Mouse (Mus musculus) cerebellum, postnatal 25 days (tissue): Measurements from ENCODE around the gene Agrp.
A peak's percentile ranks its signal among the peaks of the same experiment; 100 is the strongest.
"Not testable (repeated sequence)": the region's sequence is repeated elsewhere in the genome, so short reads cannot be mapped to it uniquely, and the experiment has no call there.

ENCODE experiments used
- DNase-seq, 2 experiments: peaks; one replicate each; pipeline ENCODE4 v3.0.0; 2021; ENCODE audit warnings: mixed read lengths in 2 of 2

Agrp gene

GRCm38 (mm10) chr8:105596362-105597034, 40.7 kb downstream of the Agrp start:
- DNase-seq: peak; percentile 70 to 71

- DNase-seq: no peak
These were observed 42.5 kb downstream of the Agrp start for GRCm38 (mm10) chr8:105594451-105595242.

DNA sequence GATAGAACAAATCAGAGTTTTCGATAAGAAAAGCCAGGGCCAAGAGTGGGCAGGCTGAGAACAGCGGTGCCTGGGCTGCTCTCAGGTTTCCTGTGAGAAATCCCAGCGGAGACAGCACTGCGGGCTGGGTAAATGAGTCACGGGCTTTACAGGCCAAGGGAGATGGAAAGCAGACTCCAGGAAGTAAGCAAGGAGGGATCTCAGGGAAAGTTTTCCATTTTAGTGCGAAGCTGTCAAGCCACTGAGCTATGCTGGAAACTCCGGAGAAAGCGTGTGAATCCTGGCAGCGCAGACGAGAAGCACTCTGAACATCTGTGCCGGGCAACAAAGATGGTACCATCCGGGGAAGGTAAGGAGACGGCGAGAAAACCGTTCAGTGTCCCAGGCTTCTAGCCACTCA, 43.3 kb downstream of the Agrp start:
- no peak for DNase-seq

GRCm38 (mm10) chr8:105592431-105592830, 44.8 kb downstream of the Agrp start:
- DNase-seq: no peak

- no peak for DNase-seq
These were observed 57.5 kb downstream of the Agrp start for GRCm38 (mm10) chr8:105579719-105580118.

- DNase-seq: peak in 1 of 2 experiments; percentile 18
These were observed 61.7 kb downstream of the Agrp start for GRCm38 (mm10) chr8:105575538-105575937.

- DNase-seq: no peak
These were observed 62.5 kb downstream of the Agrp start for GRCm38 (mm10) chr8:105574741-105575140.

- peak in 1 of 2 experiments; percentile 46 for DNase-seq
These were observed 63.8 kb downstream of the Agrp start for GRCm38 (mm10) chr8:105573427-105573826.

DNA sequence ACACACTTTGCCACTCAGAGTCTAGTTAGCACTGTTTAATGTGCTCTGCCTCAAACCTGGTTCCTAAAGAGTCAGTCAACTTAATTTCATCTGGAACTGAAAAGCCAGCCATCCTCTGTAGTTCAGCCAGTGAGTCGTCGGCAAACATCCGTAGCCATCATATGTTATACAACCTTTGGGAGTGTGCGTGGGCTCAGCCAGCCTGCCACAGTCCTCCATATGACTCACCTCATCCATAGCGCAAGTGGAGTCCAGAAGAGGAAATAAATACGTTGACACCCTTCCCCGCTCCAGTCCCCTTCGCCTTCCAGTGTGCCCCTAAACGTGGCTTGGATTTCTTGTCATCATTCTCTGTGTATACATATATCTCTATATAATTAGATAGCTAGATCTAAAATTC, 65.4 kb downstream of the Agrp start:
- no peak for DNase-seq

GRCm38 (mm10) chr8:105566703-105567595, 70.2 kb downstream of the Agrp start:
- DNase-seq: peak; percentile 16 to 44

- DNase-seq: peak; percentile 98 to 99
These were observed 71.1 kb downstream of the Agrp start, which contains the start of gene Atp6v0d1 for GRCm38 (mm10) chr8:105565952-105566702. Gene Atp6v0d1, minus strand, starts transcription at chr8:105566047.

GRCm38 (mm10) chr8:105565401-105565881, 71.8 kb downstream of the Agrp start:
- no peak for DNase-seq

DNA sequence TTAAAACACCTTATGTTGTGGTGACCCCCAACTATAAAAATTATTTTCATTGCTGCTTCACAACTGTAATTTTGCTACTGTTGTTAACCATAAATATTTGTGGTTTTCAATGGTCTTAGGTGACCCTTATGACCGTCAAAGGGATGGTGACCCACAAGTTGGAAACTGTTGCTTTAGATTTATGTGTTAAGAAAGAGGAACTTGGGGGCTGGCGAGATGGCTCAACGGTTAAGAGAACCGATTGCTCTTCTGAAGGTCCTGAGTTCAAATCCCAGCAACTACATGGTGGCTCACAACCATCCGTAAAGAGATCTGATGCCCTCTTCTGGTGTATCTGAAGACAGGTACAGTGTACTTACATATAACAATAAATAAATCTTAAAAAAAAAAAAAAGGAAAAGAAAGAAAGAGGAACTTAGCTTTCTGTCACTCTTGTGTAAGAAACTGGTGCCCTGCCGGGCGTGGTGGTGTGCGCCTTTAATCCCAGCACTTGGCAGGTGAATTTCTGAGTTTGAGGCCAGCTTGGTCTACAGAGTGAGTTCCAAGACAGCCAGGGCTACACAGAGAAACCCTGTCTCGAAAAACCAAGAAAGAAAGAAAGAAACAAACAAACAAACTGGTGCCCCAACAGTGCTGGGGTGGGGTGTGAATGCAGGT, 72.5 kb downstream of the Agrp start:
- DNase-seq: not testable (repeated sequence)

DNA sequence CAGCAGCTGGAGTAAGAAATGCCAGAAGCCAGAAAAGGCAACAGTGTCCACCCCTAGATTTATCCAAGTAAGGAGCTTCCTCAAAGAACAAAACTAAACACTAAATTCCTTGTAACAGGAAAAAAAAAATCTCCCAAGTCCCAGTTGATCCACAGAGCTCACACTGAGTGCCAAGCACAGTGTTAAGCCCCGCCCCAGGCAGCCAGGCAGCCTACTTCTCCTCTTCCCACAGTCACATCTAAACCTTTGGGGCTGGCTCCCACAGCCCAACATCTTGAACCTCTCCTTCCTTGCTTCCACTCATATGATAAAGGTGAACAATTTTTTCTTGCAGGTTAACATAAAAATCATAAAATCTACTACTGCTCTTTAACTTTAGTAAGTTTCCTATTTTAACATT, 73.3 kb downstream of the Agrp start:
- DNase-seq: no peak

DNA sequence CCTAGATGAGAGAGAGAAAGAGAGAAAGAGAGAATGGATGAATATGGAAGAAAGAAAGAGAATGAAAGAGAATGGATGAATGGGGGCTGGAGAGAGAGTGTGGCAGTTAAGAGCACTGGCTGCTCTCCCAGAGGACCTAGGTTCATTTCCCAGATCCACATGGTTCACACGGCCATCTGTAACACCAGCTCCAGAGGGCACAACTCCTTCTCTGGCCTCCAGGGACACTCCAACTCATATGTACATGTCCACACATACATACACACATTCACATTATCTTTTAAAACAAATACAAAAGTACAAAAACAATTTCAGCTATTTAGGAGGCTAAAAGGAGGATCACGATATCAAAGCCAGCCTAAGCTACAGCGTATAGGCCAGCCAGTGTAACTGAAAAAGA, 74.3 kb downstream of the Agrp start:
- DNase-seq: no peak

- DNase-seq: no peak
These were observed 82.0 kb downstream of the Agrp start for GRCm38 (mm10) chr8:105555230-105555629.

GRCm38 (mm10) chr8:105554087-105554486, 83.1 kb downstream of the Agrp start:
- peak; percentile 69 to 80 for DNase-seq

DNA sequence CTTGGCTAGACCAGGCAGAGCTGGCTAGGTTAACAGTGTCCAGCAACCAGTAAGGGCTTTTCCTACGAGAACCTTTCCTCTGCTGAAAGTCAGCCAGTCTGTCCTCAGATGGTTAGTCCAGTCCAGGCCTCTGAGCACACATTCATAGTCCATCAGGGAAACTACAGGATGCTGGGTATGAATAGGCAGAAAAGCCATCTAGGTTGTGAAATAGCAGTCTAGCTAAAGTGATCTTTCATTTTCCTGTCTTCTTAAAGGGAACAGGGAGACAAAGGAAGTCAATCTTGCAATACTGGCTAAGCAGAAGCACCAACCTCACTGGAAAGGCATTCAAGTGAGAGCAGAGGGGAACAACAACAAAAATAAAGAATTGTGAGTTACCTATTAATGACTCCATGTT, 84.4 kb downstream of the Agrp start:
- no peak for DNase-seq

DNA sequence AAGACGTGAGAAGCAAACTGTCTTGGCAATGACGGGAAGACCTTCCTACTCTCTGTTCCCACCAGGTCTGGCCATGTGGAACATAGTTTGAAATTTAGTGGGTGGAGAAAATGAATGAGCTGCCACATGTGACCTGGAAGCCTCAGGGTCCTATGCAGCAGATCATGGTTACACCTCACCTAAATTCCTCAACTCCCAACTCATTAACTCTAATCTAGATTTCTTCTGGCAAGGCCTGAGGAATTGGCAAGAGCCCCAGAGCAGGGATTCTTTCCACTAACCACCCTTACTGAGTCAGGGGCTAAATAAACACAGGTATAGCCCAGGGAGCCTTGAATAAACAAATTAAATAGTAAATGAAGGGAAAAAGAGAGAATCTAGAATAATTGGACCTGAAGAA, 85.2 kb downstream of the Agrp start:
- no peak for DNase-seq

DNA sequence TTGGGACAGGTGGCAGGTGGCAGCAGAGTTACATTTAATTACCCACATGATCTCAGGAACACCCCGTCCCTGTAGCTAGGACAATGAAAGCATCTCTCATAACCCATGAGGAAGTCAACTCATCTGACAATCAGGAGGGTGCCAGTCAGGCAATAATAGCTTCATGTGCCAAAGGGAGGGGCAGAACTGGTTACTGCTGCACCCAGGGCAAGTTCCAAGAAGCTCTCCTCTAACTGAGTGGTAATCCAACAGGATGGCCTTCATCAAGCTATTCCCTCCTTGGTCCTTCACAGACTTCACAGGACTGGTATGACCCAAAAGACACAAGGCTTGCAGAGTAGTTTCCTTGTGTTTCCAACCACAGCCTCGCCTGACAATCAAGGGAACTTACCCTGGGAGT, 87.1 kb downstream of the Agrp start:
- DNase-seq: no peak

- DNase-seq: no peak
These were observed 87.7 kb downstream of the Agrp start for GRCm38 (mm10) chr8:105549506-105549905.
